Mouse (Mus musculus) gonadal fat pad, adult 2 months (tissue): Measurements from ENCODE around the gene Tgm6. TPM values are rescaled to one million over a fixed set of nuclear protein-coding genes. Genes with fewer than 3 reads are reported as not detected.

Source experiments
- DNase-seq: peaks from one replicate; pipeline ENCODE4 v3.0.0-alpha.2; 2012; ENCODE audit warnings: low read depth
- polyA plus RNA-seq: library from polyadenylated mRNA; depleted of rRNA; stranded (reverse); fragments of >200 nt; gene quantifications from 2 replicates; pipeline ENCODE4 v1.2.3, GENCODE M21; 2012; rRNA removed

The Tgm6 gene
- polyA plus RNA-seq, 1 experiment, result not detected

GRCm38 (mm10) chr2:130178381-130178705, 66.1 kb downstream of the Tgm6 start:
- no peak for DNase-seq

DNA sequence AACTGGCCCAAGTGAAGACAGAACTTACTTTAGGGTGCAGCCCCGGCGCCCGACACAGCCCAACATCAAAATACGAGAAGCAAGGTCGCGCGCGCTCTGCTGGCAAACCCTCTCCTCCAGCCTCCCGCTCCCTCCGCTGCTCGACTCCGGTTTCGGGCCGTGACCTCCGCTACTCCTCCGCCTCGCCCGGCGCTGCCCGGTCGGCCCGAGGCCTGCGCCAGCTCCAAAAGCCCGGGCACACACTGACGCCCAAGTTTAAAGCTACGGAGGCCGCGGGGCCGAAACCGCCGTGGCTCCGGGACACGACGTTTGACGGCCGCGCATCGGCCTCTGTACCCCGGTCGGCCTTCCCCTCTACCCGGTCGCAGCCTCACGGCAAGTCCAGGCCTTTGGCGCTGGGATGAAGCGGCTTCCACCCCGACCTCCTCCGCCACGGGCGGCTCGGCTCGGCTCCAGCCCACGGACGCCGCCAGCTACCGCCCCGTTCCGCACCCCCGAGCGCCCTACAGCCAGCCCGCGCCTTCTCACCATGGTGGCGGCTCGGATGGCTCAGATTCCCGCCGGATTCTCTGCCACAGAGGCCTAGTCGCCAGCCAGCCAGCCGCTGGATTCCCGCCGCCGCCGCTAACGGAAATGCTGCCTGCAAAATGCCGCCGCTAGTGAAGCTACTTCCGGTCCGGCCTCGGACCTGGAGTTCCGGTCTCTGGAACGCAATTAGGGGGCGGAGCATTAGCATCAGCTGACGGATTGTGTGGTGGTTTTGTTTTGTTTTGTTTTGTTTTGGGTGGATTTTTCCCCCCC, 66.7 kb downstream of the Tgm6 start, which contains the start of gene Snrpb:
Gene Snrpb, minus strand, starts transcription at position 698 of the 801 bp plus-strand sequence.
- no peak for DNase-seq

GRCm38 (mm10) chr2:130179507-130180019, 67.3 kb downstream of the Tgm6 start:
- no peak for DNase-seq

DNA sequence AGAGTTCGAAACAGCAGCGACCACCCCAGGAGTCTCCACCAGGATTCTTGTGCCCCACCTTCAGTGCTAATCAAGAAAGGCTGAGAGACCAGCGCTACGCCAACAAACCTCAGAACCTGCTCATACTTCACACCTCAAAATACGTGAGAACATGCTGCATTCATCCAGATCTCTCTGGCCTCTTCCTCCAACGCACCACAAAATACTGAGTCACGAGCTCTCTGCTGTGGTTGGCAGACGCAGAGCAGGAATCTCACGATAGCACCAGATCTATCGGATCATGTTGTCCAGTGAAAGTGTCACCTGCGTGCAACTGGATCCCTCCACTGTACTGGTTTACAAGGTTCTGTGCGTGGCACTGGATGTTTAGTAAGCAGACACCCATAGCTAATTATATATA, 76.2 kb downstream of the Tgm6 start:
- DNase-seq, result no peak

DNA sequence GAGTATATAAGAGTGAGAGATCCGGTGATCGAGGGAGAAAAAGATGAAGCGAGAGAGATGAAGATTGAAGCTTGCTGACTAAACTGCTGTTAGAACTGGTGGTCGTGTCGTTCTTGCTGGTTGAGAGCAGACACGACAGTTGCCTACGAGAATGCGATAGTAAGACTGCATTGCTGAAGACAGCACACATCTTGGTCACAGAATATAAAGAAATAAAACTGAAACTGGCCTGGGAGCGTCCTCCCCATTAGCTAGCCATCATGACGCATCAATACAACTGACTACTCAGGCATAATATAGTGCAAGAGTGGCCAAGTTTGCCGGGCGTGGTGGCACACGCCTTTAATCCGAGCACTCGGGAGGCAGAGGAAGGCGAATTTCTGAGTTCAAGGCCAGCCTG, 82.7 kb downstream of the Tgm6 start, which contains the start of gene Tmc2:
Gene Tmc2, plus strand, starts transcription at position 301 of the 400 bp plus-strand sequence.
- DNase-seq, result no peak

GRCm38 (mm10) chr2:130200961-130201360, 88.7 kb downstream of the Tgm6 start:
- no peak for DNase-seq

Other genes with a start within 250 kb of the Tgm6 start
- 0.41 and 0.52 TPM in 2 replicates for gene Tgm3, start 100.1 kb upstream of the Tgm6 start, polyA plus RNA-seq
- 143 and 150 TPM in 2 replicates for gene Snrpb, start 67.0 kb downstream of the Tgm6 start, polyA plus RNA-seq
- gene Tmc2, start 82.8 kb downstream of the Tgm6 start, polyA plus RNA-seq, result not detected in 2 replicates
- gene Nop56, start 162.0 kb downstream of the Tgm6 start, polyA plus RNA-seq, result 46.7 and 51.6 TPM in 2 replicates
- 186 and 227 TPM in 2 replicates for gene Idh3b, start 172.1 kb downstream of the Tgm6 start, polyA plus RNA-seq
- 2.8 and 3.8 TPM in 2 replicates for gene Ebf4, start 182.8 kb downstream of the Tgm6 start, polyA plus RNA-seq